Mouse (Mus musculus) monocyte, adult 5-6 weeks (primary cell): ENCODE measurements around the gene Spast. TPM values are rescaled to one million over a fixed set of nuclear protein-coding genes. Genes with fewer than 3 reads are reported as not detected.
A peak's percentile ranks its signal among the peaks of the same experiment; 100 is the strongest.

Experiments
- ATAC-seq: fragments of 153-309, 156-312 bp; replicated peaks from 2 replicates; pipeline ENCODE4 v1.8.0; 2017; ENCODE audit warnings: mild to moderate bottlenecking; ENCODE audit not compliant: low TSS enrichment, insufficient number of reproducible peaks, severe bottlenecking, poor library complexity, low FRiP score
- total RNA-seq: library from RNA; stranded (forward); fragments of 200-1000, 200-491, 200-594 nt; gene quantifications from 3 replicates; pipeline ENCODE4 v1.2.3, GENCODE M21; 2017

Spast gene
- total RNA-seq, 1 experiment from 2014 or later: 44.4 TPM

GRCm38 (mm10) chr17:74409722-74410121 lies 70.9 kb downstream of the Spast start:
- no peak for ATAC-seq

GRCm38 (mm10) chr17:74413324-74413723 lies 74.5 kb downstream of the Spast start:
- no peak for ATAC-seq

GRCm38 (mm10) chr17:74414671-74415070 lies 75.9 kb downstream of the Spast start:
- ATAC-seq: 0 out of 2 replicates have a peak, but pooled peaks have one; percentile 17

GRCm38 (mm10) chr17:74416841-74417360 lies 78.1 kb downstream of the Spast start:
- ATAC-seq: no peak

- no peak for ATAC-seq
Measured at GRCm38 (mm10) chr17:74418171-74418570, 79.4 kb downstream of the Spast start.

GRCm38 (mm10) chr17:74420656-74421055 lies 81.9 kb downstream of the Spast start:
- no peak for ATAC-seq

GRCm38 (mm10) chr17:74424401-74425005 lies 85.7 kb downstream of the Spast start:
- no peak for ATAC-seq

GRCm38 (mm10) chr17:74430074-74430473 lies 91.3 kb downstream of the Spast start:
- ATAC-seq: no peak

GRCm38 (mm10) chr17:74431481-74431880 lies 92.7 kb downstream of the Spast start:
- no peak for ATAC-seq

GRCm38 (mm10) chr17:74432631-74433030 lies 93.8 kb downstream of the Spast start:
- no peak for ATAC-seq

- no peak for ATAC-seq
Measured at GRCm38 (mm10) chr17:74437762-74438161, 99.0 kb downstream of the Spast start.

- peak; percentile 86 for ATAC-seq
Measured at GRCm38 (mm10) chr17:74440486-74440885, 101.7 kb downstream of the Spast start.

Other genes starting within 250 kb of the Spast start
- gene Memo1, start 43.5 kb upstream of the Spast start, total RNA-seq: 31.5 to 57.2 TPM (median 39.3 TPM) in 3 replicates
- 18.9 to 40.3 TPM (median 27.6 TPM) in 3 replicates for gene Dpy30, start 15.0 kb upstream of the Spast start, total RNA-seq
- 9.7 to 17.0 TPM (median 10.1 TPM) in 3 replicates for gene Slc30a6, start 56.6 kb downstream of the Spast start, total RNA-seq
- gene Nlrc4, start 120.2 kb downstream of the Spast start, total RNA-seq: 16.7 to 19.4 TPM (median 18.0 TPM) in 3 replicates
- 67.2 to 82.9 TPM (median 81.1 TPM) in 3 replicates for gene Yipf4, start 150.5 kb downstream of the Spast start, total RNA-seq
- gene Birc6, start 189.3 kb downstream of the Spast start, total RNA-seq: 218 to 376 TPM (median 222 TPM) in 3 replicates